Mouse (Mus musculus) urinary bladder, postnatal 14 days (tissue): ENCODE results near the gene Scamp1.

Source experiments
- DNase-seq: peaks from one replicate; pipeline ENCODE4 v3.0.0; 2021; ENCODE audit warnings: low spot score

The Scamp1 gene

DNA sequence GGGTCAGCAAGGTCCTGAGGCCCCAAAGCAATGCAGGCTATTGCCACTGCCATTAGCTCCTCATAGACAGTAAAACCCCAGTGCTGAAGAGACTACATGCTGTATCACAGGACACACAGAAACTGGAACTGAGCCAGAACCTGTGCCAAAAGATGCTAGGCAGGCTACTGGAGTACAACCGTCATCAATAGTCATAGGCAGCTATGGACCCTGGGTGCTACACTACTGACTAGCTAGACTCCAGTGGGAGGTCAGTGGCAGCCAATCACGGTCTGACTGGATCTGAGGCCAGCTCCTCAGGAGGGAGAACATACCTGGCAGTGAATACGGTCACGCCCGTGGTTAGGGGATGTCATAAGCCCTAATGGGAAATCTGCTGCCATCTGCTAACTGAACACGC is 14.4 kb downstream of the Scamp1 start:
- DNase-seq = no peak

DNA sequence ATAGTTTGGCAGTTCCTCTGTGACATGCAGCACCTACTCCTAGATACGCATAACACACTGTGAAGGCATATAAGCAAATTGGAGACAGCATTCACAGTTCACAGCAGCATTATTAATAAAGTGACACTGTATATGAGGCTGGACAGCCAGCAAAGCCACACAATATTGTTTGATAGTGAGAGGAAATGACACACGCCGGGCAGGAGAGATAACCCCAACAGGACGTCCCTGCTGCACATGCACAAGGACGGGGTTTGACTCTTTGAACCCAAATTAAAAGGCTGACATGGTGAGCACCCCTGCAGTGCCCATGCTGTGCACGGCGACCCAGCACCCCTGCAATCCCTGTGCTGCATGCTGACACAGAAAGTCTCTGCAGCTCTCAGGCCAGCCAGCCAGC is 17.5 kb downstream of the Scamp1 start:
- DNase-seq = no peak

DNA sequence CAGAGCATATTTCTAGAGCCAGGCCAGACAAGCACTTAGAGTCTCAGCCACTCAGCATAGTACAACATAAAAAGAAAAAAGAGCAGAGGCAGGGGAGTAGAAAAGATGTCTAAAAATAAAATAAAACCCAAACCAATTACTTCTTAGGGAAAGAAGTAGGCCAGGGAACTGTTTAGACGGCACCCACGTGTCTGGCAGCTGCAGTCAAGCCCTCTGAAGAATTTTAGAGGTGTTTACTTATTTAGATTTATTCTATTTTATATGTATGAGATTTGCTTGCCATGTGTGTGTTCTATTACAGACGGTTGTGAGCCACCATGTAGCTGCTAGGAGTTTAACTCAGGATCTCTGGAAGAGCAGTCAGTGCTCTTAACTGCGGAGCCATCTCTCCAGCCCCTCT is 18.5 kb downstream of the Scamp1 start:
- DNase-seq = no peak

DNA sequence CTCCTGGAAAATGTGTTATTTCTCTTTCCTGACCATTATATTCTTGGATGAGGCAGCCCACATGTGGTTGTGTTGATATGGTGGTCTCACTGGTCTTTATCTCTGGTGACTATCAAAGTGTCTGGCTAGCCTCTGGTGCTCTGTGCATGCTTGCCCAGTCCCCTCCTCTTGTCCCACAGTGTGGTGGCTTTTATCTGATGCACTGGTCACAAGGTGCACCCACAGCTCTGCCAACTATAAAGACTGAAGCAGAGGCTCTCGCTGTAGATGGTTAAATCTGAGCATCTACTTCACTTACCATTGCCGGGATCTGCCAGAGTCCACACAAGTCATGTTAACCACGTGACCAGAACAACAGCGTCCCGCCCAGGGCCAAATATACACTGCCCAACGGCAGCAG is 19.1 kb downstream of the Scamp1 start:
- no peak for DNase-seq

DNA sequence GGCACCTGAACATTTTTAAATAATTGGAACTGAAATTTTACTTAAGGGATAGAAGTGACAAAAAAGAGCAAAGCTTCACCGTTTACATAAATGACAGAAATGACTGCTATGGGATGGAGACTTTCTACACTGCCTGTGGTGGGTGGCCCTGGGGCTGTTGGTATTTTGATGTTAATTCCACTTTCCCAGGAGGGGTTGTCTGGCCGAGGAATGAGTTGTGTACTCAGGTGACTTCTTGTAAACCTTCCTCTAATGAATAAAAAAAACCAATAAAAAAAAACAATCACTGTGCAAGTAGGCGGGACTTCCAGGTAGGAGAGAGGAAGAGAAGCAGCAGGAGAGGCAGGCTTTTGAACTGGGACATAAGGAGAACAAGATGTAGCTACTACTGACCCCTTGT is 20.4 kb downstream of the Scamp1 start:
- no peak for DNase-seq

DNA sequence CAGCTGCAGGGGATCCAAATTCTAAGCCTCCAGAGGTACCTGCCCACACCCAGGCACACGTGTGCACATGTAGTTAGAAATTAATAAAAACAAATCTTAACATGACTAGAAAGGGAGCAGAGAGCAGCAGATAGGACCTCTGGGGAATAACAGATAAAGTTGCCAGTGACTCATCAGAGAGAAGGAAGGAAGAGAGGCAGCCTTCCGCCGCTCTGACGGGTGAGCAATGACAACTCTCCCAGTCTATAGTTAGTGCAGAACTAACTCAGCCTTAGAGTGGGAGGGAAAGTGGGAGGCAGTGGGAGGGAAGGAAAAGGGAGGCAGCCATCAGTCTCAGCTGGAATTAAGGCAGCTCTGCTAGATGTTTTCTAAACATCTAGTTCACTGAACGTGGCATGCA is 21.7 kb downstream of the Scamp1 start:
- DNase-seq = peak; percentile 26

DNA sequence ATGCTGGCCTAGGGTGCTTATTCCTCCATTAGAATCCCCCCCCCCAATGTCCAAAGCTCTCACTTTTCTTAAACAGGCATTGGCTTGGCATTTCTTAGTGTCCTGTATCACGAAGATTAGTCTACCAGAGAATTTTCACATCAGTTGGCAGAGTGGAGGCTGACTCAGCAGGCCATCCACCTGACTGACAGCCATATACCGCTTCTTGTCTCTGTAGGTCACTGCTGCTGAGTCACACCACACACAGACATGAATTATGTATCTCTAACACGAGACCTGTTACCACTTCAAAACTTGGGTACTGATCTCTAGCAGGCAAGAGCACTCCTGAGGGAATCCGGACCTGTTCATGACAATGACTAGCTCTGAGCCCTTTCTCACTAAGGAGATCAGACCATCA is 23.1 kb downstream of the Scamp1 start:
- no peak for DNase-seq

DNA sequence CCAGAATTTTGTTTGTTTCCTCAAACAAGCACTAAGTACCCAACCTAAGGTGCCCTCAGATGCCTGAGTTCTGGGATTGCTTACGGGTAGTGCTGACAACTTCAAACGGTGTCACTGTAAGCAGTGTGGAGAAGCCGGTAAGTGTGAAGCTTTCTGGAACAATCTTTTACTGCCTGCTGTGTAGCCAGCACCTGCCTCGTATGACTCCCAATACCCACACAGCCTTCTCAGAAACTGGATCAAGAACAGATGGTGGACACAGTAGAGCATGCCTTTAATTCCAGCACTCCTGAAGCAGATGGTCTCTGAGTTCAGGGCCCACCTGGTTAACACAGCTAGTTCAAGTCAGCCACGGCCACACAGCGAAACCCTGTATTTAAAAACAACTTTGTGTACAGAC is 24.0 kb downstream of the Scamp1 start:
- no peak for DNase-seq

DNA sequence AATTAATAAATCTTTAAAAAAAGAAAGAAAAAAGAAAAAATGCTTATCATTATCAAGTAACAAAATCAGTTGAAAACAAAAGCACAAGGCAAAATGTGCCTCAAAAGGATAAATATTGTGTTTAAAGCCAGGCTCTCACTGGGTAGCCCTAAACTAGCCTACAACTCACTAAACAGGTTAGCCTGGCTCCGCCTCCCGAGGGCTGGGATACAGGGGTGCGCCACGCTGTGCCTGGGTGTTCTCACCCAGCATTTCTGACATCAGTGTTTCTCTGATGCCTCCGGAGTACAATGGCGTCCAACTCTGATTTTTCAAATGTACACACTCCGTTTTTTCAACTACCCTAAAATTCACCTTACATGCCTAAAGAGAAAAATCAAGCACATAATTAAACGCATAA is 24.7 kb downstream of the Scamp1 start:
- peak; percentile 71 for DNase-seq

DNA sequence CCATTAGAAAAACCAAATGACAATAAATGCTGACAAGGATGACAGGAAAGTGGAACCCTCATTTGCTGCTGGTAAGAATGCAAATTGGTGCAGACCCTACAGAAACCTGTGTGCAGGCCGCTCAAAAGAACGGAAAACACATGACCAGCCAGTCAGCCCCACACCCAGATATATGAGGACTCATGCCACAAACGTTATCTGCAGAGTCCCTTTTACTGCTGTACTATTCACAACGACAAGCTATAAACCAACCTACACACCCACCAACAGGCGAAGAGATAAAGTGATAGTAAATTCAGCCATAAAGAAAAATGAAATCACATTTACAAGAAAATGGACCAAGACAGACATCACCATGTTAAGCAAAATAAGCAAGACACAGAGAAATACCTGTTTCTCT is 26.4 kb downstream of the Scamp1 start:
- no peak for DNase-seq

DNA sequence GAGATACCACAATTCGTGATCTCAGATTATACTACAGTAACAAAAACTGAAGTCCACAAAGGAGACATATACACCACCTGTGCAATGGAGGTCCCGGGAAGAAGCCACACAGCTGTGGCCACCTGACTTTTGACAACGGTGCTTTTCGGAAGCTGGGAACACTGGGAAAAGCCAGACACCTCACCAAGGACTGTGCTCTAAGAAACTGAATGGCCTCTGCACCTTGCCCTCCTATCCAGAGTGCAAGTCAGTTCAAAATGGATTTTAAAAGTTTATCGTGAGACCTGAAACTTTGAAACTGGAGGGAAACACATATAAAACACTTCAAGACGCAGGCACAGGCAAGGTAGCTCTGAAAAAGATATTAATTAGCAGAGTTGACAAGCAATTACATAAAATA is 27.1 kb downstream of the Scamp1 start:
- no peak for DNase-seq

DNA sequence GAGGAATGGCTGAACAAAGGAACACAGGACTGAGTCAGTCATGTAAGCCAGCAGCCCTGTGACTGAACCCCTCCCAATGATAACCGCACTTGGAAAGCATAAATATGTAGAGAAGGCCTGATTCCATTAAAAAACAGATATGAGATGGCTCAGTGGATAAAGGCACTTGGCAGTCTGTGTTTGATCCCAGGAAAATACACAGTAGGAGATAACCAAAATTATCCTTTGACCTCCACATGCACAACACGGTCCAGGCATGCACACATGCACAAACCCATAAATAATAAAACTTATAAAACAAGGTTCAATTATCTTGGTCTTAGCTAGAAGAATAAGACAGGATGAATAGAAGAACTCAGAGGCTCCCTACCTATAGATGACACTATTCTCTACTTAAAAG is 27.9 kb downstream of the Scamp1 start:
- DNase-seq = no peak

DNA sequence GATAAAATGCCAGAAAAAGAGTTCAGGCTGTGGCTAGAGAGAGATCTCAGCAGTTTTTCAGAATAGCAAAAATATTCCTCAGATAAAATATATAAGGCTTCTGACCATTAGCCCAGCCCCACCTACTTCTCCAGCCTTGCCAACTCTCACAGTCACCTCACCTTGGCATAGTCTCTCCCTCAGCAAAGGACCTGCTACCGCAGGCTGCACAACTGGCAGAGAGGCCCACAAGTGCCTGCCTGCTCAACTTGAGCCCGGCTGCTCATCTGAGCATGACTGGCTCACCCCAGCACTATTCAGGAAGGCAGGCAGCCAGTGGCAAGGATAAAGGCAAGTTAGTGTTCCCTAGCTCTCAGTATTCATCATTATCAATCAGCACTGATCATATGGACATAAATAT is 30.5 kb downstream of the Scamp1 start:
- no peak for DNase-seq

DNA sequence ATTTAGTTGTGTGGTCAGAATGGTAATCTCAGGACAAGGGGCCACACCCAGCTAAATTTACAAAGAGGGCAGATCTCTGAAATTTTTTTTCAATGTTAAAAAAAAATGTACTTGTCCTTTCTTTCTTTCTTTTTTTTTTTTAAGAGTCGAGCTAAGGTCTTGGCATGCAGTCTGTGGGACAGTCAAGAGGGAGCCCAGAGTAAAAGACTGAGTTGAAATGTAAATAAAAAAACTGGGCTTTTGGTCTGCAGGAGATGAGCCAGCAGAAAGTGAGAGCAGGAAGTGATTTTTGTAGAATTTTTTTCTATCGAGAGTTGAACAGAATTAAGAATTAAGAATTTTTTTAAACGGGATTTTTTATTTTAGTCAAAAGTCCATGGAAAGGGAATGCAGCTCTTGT is 31.4 kb downstream of the Scamp1 start:
- no peak for DNase-seq

DNA sequence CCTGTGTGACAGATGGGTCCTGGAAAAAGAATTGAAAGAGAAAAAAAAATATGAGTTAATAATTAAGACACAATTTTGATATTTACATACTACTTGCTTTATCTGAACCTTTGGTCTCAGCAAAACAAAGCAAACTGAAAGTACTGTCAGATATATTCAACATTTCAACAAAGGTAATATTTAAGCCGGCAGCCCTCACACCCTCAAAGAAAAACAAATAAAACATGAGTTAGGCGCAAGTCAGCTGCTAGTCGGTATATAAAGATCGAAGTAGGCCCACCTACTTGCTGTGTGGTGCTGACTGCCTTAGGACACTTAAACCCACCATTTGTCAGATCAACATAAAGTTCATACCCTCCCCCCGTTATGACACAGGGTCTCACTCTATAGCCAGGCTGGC is 32.6 kb downstream of the Scamp1 start:
- DNase-seq = no peak

DNA sequence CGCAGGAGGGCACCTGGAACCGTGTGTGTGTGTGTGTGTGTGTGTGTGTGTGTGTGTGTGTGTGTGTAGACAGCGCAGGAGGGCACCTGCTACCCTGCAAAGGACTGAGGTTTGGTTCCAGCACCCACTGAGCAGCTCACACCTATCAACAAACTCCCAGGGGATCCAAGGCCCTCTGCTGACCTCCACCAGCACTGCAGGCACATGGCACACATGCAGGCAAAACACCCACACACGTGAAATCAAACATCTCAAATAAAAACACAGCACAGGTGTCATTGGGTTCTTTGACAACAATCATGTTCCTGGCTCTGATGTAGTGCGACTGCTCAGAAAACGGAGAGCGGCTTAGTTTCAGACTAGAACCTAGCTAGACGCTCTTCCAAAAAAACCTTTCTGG is 34.9 kb downstream of the Scamp1 start:
- DNase-seq = no peak

DNA sequence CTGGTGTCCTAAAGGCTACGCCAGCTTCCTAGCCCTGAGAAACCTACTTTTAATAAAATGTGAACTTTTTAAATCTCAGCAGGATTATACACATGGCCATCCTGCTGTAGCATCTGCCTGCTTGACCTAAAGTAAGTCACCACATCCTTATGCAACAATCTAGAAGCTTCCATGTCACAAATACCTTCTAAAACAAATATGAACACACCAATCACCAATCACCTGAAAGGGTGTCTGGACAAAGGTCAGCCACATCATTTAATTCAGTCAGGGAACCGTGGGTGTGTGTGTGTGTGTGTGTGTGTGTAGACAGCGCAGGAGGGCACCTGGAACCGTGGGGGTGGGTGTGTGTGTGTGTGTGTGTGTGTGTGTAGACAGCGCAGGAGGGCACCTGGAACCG is 35.5 kb downstream of the Scamp1 start:
- no peak for DNase-seq

DNA sequence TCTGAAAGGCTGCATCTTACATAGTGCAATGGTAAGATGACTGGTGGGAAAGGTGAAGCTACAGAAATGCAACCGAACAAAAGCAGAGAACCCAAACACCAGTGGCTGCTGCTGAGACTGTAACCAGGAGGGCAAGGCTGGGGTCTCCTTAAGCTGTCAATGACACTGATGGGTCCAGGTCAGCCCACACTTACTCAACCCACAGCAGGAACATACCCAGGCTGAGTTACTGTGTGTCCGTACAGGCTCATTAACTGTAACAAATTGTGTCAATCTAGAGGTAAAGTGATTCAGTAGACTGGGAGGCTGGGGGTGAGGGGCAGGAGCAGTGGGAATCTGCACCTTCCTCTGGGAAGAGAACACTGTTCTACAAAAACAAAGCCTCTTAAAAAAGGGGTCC is 42.8 kb downstream of the Scamp1 start:
- DNase-seq = no peak

DNA sequence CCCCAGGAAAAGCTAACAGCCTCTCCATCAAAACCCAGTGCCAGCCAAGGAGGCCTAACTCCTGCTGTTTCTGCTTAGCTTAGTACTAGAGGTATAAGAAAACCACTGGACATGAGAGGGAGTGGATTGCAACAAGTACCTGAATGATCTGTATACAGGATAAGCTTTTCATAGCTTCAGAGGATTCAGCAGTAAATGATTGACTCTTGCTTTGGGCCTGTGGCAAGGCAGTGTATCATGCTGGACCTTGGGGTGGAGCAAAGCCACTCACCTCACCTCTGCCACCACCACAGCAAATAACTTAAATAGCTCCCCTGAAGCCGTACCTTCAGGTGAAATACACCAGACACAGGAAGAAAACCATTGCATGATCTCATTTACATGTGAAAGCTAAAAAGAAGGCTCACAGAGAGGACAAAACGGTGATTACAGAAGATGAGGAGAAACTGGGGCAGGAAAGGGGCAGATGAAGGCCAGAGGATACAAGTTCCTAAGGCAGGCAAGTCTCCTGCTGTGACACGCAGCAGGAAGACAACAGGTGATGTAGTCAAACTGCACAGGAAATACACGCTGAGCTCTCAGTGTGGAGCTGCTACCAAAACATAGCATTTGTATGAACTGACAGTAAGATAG is 43.6 kb downstream of the Scamp1 start:
- DNase-seq = no peak

DNA sequence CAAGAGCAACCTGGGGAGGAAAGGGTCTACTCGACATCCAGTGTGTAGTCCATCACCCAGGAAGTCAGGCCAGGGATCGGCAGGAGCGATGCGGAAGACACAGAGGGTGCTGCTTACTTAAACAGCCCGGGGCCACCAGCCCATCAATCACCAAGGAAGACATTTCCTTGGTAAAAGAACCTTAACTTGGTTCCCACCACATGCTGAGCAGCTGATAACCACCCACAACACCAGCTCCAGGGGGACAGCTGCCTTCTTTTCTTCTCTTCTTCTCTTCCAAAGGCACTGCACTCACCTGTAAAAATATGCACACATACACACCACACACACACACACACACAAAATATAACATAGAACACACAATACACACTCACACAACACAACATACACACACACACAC is 44.8 kb downstream of the Scamp1 start:
- DNase-seq = no peak

DNA sequence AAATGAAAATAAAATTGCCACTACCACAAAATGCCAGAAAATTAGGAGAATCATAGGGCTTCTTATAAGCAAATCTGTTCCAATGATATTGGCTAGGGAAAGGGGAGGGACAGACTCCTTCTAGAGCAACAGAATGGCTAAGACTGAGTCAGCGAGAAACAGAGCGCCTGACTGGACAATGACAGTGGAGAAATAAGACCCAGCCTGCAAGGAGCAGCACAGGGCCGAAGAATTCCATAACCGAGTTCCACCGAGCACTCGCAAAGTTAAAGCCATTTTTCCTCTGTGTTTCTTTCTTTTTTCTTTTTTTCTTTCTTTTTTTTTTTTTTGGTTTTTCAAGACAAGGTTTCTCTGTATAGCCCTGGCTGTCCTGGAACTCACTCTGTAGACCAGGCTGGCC is 45.5 kb downstream of the Scamp1 start:
- DNase-seq = no peak

DNA sequence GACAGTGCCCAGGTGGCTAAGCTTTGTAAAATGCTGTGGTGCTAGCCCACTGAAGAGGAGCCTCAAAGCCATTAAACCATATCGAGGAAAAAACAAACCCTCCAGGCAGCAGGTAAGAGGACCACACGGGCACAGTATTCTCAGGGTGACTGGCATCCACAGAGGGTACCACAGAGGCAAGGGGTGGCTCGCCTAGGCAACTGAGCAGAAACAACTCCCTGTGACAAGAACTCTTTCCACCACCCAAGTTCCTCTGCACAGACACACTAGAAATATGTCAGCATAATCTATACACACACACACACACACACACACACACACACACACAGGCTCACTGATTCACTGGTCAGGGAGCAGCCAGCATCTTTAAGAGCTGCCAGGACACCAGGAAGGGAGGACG is 46.2 kb downstream of the Scamp1 start:
- no peak for DNase-seq

DNA sequence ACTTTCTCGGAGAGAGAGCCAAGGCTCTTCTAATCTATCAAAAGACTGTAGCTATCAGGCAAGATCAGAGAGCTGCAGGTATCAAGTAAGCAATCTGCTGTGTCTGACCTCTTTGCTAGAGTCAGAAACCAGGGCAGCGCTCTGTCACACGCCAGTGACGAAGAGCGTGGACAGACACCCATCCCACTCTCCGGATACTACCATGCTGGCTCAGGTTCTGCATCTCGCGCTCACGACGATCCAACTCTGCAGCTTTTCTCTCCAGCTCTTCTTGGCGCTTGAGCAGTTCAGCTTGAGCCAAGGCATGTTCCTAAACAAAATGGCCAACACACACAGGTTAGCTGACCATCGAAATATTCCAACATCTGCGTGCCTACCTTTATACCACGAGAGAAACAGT is 53.8 kb downstream of the Scamp1 start:
- no peak for DNase-seq

DNA sequence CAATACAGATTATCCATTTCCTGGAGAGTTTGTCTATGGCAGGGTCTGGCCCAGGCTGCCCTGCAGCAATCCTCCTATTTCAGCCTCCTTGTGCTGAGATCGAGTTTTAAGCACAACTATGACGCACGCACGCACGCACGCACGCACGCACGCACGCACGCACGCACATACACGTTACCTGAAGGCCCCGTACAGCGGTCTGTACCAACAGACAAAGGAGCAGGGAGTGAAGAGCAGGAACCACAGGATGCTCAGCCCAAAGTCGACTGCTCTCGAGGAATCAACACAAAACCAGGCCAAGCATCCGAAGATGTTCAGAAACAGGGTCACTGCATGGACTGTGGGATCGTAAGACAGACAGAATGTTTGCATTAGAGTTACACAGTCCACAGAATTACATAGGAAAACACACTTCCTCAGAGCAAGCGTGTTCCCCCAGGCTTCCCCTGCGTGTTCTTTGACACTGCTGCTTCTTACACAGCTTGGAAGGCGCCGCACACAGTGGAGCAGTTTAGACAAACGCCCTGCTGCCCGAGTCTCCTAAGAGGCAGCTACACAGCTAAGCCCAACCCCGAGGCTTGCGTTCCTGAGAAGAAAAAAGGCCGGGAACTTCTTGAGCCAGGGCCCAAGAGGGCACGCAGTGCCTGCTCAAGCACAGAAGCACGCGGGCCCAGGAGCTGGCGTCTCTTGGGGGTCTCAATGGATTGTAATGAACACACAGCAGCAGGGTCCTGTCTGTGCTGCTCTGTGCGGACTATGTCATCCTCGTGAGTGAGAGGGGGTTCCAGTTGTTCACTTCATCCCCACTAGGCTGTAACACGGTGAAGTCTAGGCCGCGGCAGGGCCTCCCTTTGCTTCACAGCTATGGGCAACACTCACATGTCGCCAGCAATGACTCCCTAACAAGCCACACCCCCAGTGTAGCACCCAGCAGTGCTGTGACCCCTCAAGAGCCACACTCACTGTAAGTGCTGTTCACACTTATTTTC is 60.6 kb downstream of the Scamp1 start:
- no peak for DNase-seq
